Comparison of ENCODE assay signal across 7 mouse cellular contexts in the genomic region with DNA sequence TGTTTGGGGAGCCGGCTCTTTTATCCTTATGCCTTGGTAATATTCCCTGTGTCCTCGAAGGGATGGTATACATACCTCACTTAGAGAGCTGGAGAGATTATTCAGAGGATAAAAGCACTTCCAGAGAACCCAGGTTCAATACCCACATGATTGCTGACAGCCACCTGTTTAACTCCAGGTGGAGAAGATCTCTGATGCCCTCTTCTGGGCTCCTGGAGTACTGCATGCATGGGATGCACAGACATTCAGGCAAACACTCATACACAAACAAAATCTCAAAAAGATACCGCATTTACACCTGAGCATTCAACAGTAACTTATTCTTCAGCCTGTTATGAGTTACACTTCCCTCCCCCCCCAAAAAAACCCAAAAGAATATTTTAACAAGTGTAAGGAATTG. TPM values are rescaled to one million over a fixed set of nuclear protein-coding genes. Genes with fewer than 3 reads are reported as not detected.
DNase-seq lines count a peak whose midpoint lies in the region; TF ChIP-seq lines count a peak whose summit lies in the region.

No protein-coding gene starts in this region.

- no peak overlapping the region for H3K27ac ChIP-seq in left cerebral cortex, adult 2 months

- peak; percentile 53 for TF ChIP-seq CTCF in left cerebral cortex, adult 2 months (IDR thresholded peaks at IDR 0.05)

- H3K4me3 ChIP-seq in left cerebral cortex, adult 2 months, result no peak overlapping the region

- intact Hi-C loops in left cerebral cortex, adult 2 months (cut with DNase I), result no loop called here
- intact Hi-C loops in left cerebral cortex, postnatal 10 days (cut with DNase I), result no loop called here
- intact Hi-C loops in gastrocnemius, postnatal 14 days (cut with DNase I; ENCODE audit: low total_unique reads), result no loop called here

- DNase-seq in left cerebral cortex, adult 2 months (ENCODE audit: extremely low spot score in 1 of 2, low spot score in 2 of 2), result no peak
- no peak for DNase-seq in left cerebral cortex, adult 18-20 months (ENCODE audit: low spot score in 2 of 2)
- DNase-seq in R1 (ENCODE audit: low read depth, low spot score), result peak; percentile 82
- peak; percentile 40 for DNase-seq in forelimb bud, embryonic 11.5 days (ENCODE audit: low read depth, low spot score)
- peak; percentile 38 for DNase-seq in retina, embryonic 14.5 days (ENCODE audit: low spot score)
- DNase-seq in left cerebral cortex, postnatal 10 days (ENCODE audit: extremely low spot score in 1 of 2, low spot score in 2 of 2), result no peak
- DNase-seq in gastrocnemius, postnatal 14 days, result no peak

RNA-seq across cellular contexts. Expression of a gene that starts 20.9 kb away (rescaled TPM):
- under 1 TPM in 1 of 2 experiments, not detected in 1; 0.41 TPM for total RNA-seq in left cerebral cortex, adult 2 months (2021)
- not detected for total RNA-seq in left cerebral cortex, adult 18-20 months (2021)
- not detected for total RNA-seq in left cerebral cortex, postnatal 10 days (2021)
- total RNA-seq in gastrocnemius, postnatal 14 days (2021), result not detected

RNA-seq across cellular contexts. Expression of a gene that starts 34.3 kb away (rescaled TPM):
- 10 to 100 TPM; 24.4 to 24.8 TPM for total RNA-seq in left cerebral cortex, adult 2 months (2021)
- total RNA-seq in left cerebral cortex, adult 18-20 months (2021), result 10 to 100 TPM; 25.8 to 28.3 TPM
- total RNA-seq in left cerebral cortex, postnatal 10 days (2021), result 10 to 100 TPM; 24.6 to 25.3 TPM
- 1 to 10 TPM; 4.5 to 5.0 TPM for total RNA-seq in gastrocnemius, postnatal 14 days (2021)

RNA-seq across cellular contexts. Expression of a gene that starts 52.8 kb away (rescaled TPM):
- 10 to 100 TPM; 24.9 to 26.5 TPM for total RNA-seq in left cerebral cortex, adult 2 months (2021)
- 10 to 100 TPM; 21.0 to 24.4 TPM for total RNA-seq in left cerebral cortex, adult 18-20 months (2021)
- 10 to 100 TPM; 28.5 to 29.2 TPM for total RNA-seq in left cerebral cortex, postnatal 10 days (2021)
- 1 to 10 TPM; 6.1 to 7.0 TPM for total RNA-seq in gastrocnemius, postnatal 14 days (2021)

RNA-seq across cellular contexts. Expression of a gene that starts 57.3 kb away (rescaled TPM):
- 10 to 100 TPM; 12.1 to 13.4 TPM for total RNA-seq in left cerebral cortex, adult 2 months (2021)
- total RNA-seq in left cerebral cortex, adult 18-20 months (2021), result 10 to 100 TPM; 10.5 to 12.4 TPM
- total RNA-seq in left cerebral cortex, postnatal 10 days (2021), result 10 to 100 TPM; 10.9 to 12.1 TPM
- 10 to 100 TPM; 18.4 to 22.0 TPM for total RNA-seq in gastrocnemius, postnatal 14 days (2021)

Comparison
In these comparisons a context has a peak if more than half of its experiments do, and no peak if none do; other contexts are left out.
1. DNase-seq: peak in R1 (single experiment), forelimb bud, embryonic 11.5 days (single experiment) and retina, embryonic 14.5 days (single experiment); none in left cerebral cortex, adult 2 months (0 of 2), left cerebral cortex, adult 18-20 months (0 of 2), left cerebral cortex, postnatal 10 days (0 of 2) and gastrocnemius, postnatal 14 days (single experiment).
2. RNA of a gene that starts 34.3 kb away (total RNA-seq): 25.8 to 28.3 TPM in left cerebral cortex, adult 18-20 months, 24.6 to 25.3 TPM in left cerebral cortex, postnatal 10 days and 24.4 to 24.8 TPM in left cerebral cortex, adult 2 months; 4.5 to 5.0 TPM in gastrocnemius, postnatal 14 days; every median in the first group is over 4 times any median in the second.